Mouse (Mus musculus): ENCODE measurements around the gene Adcy5.

The Adcy5 gene

DNA sequence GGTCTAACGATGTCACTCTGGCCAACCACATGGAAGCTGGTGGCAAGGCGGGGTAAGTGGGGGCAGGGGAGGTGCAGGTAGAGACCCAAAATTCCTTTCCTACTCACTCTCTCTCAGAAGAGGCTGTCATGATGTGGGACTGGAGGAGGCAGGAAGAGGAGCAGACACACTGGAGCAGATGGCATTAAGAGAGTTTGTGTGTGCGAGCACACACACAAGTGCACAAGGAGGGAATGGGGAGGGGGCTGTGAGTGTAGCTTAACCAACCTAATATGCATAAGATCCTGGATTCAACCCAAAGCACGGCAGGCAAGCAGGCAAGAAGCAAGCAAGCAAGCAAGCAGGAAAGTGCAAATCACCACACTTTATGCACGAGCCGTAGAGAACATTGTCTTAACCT is 116.3 kb downstream of the Adcy5 start:
- DNase-seq (ENCODE audit: low spot score) = no peak

DNA sequence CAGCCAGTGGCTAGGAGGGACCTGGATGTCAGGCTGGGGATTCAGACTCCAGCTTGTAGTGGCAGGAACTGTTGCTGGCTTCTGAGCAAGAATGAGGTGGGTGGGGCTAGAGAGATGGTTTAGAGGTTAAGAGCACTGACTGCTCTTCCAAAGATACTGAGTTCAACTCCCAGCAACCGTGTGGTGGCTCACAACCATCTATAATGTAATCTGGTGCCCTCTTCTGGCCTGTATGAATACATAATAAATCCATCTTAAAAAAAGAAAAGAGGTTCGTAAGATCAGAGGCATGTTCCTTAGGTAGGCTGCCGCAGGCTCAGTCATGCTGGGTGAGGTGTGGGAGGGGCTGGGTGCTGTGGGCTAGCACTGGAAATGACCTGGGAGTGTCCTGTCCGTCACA is 116.9 kb downstream of the Adcy5 start:
- no peak for DNase-seq (ENCODE audit: low spot score)

DNA sequence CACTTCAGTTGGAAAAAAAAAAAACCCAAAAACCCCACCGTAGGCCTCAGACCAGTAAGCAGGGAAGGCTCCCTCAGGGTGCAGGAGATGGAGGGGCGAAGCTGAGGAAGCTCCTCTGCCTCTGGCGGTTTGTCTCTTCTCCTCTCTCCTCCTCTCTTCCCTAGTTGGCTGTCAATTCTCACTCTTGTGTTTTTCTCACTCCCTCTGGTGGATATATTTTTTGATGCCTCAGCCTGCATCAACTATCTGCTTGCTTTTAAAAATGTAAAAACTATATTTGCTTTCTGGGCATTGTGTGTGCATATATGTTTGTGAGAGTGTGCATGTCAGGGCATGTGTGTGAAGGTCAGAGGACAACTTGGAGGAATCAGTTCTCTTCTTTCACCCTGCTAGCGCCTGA is 117.7 kb downstream of the Adcy5 start:
- no peak for DNase-seq (ENCODE audit: low spot score)

DNA sequence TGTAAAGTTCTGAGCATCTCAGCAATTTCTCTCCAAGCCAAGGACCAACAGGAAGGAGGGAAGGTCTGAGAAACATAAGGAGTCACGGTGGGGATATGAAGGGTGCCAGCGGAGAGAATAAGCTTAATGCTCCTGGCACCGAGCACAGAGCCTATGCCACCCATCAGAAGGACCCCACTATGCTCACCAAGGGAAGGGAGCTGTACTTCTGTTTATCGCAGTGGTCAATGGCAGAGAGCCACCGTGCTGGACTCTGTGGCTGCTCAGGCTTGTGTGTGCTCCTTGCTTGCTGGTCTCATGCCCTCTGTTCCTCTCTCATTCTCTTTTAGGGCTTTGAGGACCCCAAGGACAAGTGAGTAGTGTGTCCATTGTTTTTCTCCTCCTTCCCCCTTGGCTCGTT is 123.5 kb downstream of the Adcy5 start:
- no peak for DNase-seq (ENCODE audit: low spot score)

DNA sequence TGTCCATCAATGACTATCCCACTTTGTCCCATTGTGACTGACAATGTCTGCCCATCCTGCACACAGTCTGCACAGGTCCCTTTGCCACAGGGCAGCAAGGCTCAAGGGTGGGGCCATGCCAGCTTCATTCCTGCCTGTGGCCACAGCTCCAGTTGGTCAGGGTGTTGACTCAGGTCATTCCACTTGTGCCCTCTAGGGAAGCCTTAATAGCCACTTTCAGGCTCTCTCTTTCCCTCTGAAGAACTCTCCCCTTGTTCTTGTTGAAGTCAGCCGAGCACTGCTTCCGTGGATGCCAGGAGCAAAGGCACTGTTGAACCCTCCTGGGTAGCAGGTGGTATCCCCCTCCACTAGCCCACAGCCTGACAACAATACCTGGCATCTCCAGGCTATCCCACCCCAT is 127.8 kb downstream of the Adcy5 start:
- DNase-seq (ENCODE audit: low spot score) = no peak

DNA sequence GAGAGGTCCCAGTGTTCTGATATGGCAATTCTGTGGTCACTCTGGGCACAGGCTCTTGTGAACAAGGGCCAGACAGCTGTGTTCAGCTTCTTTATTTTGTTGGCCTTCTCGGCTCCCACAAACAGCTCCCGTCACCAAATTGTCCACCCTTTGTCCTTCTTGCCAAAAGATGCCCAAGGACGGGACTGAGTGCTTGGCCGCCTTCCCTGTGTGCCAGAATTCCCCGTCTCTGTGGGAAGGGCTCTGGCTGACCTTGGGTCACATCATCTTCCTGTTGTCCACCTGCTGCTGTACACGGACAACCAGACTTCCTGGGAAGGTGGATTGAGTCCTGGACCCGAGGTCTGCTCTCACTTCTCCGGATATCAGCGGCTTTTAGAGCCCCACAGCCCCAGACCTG is 131.1 kb downstream of the Adcy5 start:
- DNase-seq (ENCODE audit: low spot score) = no peak

DNA sequence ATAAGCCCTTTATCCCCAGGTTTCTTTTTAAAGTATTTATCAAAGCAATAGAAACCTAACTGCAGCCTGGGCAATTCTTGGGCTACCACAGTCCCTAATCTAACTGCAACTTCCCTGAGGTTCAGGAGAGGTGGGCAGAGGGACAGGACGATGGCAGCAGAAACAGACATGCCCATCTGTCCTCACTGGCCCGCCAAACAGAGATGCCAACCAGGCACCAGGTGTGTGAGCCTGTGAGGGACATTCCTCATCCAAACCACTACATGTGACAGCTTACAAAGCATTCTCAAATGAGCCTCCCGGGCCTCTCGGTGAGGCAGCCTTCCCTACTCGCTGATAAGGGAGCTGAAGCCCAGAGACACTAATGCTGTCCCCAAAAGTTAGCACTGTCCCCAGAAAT is 132.6 kb downstream of the Adcy5 start:
- no peak for DNase-seq (ENCODE audit: low spot score)

DNA sequence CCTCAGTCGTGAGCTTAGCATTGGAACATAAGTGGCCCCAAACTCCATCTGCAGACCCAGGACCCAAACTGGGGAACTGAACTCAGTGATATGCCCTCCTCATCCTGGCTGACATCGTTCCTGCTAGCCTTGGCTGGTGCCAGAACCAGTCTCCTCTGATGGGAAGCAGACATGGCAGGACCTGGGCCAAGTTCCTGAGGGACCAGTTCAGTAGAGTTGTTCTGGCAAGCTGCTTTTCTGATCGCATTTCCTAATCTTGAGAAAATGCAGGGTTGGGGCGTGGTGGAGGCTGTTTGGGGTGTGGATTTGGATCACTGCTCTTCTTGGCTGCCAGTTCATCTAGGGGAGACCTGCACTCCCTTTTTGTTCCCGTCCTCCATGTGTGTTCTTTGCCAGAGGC is 143.1 kb downstream of the Adcy5 start:
- no peak for DNase-seq (ENCODE audit: low spot score)

DNA sequence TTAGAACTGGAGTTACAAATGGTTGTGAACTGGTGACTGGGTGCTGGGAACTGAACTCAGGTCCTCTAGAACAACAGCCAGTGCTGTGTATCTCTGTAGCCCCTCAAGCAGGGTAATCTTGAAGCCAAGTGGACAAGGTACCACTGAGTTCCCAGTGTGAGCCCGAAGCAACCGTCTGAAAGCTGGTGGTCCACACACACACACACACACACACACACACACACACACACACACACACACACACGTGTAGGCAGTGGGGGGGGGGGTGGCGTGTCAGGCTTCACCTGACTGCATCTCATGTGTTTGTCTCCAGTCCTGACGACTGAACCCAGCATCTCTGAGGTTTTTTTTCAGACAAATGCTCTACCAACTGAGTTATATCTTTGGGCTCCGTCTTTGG is 145.5 kb downstream of the Adcy5 start:
- no peak for DNase-seq (ENCODE audit: low spot score)

DNA sequence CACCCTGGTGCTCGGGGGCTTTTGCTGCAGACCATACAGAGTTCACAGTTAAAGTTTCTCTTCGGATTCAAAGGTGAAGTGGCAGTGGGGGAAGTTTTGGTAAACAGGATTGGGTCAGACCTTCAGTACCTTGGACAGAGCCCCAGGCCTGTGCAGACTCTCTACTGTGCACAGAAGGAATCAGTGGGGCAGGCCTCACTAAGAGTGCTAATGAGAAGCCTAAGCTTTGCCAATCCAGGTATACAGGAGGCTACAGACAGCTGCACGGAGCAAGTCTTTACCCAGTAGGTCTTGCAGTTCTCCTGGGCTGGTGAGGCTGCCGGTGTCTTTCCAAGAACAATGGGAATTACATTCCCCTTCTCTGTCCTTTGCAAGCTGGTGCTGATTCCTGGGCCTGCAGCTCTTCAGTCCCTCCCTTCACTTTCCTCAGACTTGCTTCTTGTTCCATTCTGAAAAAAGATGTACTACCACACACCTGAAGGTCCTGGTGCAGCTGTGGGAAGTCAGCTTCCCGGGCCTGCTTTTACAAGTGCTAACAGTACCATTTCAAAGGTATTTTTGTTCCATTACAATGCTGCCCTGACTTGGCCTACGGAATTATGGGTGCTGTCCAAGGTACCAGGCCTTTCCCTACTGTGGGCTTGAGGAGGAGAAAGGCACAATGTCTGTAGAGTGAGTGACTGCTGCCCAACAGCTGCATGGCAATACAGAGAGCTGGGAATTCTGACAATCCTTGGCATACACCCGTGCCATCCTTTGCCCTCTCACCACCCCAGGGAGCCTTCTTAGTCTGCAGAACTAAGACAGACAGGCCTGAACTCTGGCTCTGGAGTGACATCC is 148.0 kb downstream of the Adcy5 start:
- DNase-seq (ENCODE audit: low spot score) = no peak

DNA sequence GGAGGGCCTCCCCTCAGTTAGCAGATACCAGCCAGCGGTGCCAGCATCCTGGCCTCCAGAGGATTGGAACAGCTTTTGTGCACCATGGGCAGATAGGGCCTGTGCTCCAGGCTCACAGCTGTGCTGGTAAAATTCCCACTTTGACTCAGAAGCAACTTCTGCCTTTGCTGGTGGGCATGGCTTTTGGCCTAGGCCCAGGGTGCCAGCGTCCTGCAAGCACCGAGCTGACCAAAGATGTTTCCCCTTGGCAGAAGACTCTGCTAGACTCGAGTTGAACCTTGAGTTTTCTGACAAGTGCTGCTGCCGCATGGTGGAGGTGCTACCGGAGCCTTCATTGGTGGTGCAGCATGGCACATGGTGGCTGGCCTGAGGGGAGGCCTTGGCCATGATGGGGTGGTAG is 149.0 kb downstream of the Adcy5 start:
- DNase-seq (ENCODE audit: low spot score) = no peak

DNA sequence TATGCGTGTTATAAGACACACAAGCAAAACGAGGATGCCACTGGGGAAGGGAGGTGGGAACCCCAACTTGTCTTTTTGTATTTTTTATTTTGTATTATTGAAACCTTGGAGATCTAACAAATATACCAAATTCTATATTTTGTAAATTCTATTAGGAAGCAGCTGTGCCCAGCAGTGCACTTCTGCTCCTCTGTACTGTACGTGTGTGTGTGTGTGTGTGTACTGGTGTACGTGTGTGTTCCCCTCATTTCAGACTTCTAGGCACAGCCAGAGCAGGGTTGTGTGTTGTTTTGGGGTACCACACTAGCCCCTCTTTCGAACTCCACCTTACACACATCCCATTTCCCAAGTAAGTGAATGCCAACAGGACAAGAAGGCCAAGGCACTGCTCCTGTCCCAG is 149.7 kb downstream of the Adcy5 start:
- no peak for DNase-seq (ENCODE audit: low spot score)

DNA sequence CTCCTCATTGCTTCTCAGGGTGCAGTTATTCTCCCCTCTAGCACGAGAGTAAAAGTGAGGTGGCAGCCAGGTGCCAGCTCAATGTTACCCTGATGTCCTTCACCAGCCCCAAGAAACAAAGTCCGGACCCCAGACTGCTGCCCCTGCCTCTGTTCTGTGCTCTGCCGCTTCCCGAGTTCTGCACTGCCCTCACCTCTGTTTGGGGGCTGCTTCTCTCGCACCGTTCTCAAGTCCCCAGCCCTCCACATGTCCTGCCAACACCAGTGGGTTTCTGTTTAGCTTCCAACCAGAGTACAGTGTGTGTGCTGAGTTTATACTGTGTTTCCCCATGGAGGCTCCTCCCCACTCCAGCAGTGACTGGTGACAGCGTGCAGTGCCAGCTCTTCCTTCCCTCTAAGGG is 150.5 kb downstream of the Adcy5 start:
- no peak for DNase-seq (ENCODE audit: low spot score)

DNA sequence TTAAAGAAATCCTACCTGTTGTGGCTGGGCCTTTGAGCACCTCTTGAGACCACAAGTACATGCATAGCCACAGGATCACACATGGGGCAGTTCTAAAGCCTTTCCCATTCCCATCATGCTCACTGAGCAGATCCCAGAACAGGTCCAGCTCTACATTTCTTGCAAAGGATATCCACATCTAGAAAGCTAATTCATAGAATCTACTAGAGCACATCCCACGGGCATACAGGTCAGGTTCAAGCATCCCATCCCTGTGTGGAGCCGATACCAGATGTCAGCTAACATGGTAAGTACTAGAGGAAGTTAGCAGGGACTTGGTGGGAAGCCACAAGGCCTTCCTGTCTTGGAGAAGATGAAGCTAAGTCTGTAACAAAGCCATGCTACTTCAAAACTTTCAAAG is 152.0 kb downstream of the Adcy5 start:
- no peak for DNase-seq (ENCODE audit: low spot score)

DNA sequence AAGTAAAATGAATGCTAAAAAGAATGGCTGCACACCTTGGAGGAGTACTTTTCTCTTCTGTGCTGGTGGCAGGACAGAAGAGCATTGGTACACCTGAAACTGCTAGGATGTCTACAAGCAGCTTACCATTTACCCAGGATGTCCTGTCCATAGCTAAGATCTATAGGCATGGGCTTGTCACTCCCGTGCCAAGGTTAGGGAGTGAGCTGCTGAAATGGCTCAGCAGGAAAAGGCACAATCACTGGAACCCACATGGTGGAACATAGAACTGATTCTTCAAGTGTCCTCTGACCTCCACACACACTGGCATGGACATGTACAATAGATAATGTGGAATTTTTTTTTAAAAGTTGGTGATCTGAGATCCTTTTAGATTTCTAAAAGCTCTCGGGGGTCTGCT is 152.7 kb downstream of the Adcy5 start:
- DNase-seq (ENCODE audit: low spot score) = no peak

DNA sequence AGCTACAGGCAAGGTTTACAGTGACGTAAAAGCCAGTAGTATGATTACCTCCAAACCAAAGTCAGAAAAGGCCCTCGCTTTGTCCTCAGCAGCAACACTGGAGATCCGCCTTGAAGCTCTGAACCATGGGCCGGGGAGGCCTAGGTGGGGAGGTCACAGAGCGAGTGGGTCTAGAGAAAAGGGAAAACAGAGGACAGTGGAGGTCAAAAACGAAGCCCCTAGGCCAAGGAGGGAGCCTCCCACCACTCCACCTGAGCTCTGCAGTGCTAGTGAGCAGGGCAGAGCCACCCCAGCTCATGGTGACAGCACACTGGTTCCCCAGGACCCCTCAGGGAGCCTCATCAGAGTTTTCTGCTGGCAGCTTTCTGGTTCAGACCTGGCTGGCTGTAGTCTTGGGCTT is 153.3 kb downstream of the Adcy5 start:
- DNase-seq (ENCODE audit: low spot score) = no peak

DNA sequence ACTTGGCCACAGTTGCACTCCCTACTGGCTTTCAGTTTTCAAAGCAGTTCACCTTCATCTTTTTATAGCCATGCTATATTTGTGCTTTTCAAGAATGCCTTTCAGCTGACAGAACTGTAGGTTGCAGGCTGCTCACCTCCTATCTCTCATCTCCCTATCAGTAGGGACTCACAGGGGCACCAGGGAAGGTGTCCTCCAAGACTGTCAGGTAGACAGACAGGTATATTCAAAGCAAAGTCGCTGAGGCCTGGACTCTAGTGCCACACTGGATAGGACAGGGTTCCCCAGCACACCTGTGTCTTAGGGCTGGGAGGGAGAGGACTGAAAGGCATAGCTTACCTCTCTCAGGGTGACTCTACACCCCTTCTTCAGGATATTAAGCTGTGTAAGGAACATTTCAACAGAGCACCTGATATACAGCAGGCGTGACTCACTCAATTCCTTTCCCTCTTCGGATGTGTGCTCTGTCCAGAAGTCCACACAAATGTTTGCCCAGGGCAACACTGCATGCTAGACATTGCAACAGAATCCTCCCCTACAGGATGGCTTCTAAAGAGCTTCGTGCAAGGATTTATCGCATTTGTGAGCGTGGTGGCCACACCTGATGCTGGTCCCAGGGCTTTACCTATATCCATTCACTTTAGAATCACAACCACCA is 153.9 kb downstream of the Adcy5 start:
- no peak for DNase-seq (ENCODE audit: low spot score)

DNA sequence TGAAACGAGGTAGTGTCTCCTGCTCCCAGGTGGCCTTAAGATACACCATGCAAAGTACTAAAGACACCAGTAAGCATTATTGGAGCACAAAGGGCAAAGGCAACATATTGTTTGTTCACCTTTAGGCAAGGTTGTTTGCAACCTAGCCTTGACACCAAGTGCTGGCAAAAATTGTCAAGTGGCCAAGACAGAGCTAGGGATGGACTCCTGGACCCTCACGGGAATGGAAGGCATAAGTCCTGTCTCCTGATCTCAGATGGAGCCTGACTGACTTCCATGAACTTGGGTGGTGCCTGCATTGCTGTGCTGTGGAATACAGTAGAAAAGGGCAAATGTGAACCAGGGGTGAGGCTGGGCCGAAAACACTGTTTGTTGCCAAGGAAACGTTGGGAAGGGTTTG is 155.0 kb downstream of the Adcy5 start:
- DNase-seq (ENCODE audit: low spot score) = no peak

DNA sequence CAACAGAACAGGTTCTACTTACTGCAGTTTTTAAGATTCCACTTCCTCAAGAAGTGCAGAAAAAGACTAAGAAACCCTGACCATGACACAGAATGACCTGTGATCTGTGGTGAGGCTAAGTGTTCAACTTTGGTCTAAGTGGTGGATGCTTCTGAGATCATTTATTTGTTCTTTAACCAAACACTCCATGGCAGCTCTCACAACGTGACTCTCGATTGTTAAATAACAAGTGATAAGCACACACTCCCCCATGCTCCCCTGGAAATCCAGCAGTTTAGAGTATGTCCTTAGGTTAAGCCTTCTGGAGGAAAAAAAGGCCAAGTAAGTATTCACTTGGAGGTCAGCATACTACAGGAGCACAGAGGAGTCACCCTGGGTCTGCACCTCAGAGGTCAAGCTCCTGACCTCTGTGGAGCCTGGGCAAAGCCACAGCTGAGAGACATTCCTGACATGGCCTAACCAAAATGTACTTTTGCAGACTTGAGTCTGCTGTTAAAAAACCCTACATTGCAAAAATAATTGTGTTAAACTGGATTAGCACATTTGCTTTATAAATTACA is 156.0 kb downstream of the Adcy5 start:
- DNase-seq (ENCODE audit: low spot score) = no peak

DNA sequence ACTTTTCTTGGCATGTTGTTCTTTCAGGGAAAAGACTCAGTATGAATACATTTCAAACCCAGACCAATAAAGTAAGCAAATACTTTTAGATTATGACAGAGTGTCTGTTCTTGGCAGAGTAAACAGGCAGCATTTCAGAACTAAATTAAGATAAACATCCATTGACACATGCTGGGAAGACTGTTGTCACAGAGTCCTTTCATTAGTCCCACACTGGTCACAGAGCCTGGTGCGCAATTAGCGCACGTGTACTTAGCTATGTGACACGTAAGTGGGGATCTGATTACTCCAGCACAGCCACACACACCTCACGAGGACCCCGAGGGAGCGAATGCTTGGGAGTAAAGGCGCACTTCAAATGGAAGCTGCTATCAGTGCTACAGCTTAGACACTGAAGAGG is 156.9 kb downstream of the Adcy5 start:
- DNase-seq (ENCODE audit: low spot score) = no peak

DNA sequence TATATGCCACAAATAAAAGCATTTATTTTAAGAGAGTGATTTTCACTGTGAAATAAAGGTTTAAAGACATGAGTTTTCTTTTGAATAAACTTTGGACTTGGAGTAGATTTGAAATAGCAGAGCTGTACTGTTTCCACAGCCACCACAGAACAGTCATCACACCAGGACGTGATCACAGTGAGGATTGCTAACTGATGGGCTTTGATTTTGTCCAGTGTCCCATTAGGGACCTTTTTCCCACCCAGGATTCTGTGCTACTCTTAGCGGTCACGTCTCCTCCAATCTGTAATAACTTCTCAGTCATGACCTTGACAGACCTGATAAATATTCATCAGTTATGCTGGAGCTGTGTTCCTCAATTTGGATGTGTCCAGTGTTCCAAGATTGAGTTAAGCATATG is 160.8 kb downstream of the Adcy5 start:
- DNase-seq (ENCODE audit: low spot score) = no peak

DNA sequence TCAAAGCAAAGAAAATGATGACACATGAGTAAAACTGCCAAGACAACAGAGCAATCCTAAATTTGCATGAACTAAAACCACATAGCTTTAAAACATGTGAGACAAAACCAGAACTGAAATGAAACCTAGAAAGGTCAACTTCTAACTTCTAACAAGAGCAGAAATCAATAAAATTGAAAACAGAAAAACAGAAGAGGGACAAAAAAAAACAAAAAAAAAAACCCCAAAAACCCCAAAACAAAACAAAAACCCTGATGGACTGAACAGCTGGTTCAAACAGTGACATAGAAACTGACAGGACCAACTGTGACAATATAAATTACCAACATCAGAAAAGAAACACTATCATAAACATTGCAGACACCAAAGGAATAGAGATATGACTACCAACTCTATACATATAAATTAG is 162.2 kb downstream of the Adcy5 start:
- DNase-seq (ENCODE audit: low spot score) = no peak

DNA sequence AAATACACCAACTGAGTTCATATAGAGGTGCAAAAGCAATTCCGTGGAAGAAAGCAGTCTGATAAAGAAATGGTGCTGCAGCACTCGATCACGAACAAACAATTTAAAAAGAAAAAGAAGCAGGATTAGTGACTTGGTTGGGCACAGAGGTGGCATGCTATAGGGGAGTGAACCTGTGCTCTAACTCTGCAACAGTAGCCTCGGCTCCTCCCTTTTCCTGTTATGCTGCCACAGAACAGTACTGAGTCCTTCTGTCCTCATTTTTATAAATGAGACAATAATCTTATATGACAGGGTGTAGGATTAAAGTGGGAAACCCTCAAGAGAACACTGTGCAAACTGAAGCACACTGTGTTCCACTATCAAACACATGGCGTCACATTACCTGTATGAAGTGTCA is 162.8 kb downstream of the Adcy5 start:
- DNase-seq (ENCODE audit: low spot score) = no peak

DNA sequence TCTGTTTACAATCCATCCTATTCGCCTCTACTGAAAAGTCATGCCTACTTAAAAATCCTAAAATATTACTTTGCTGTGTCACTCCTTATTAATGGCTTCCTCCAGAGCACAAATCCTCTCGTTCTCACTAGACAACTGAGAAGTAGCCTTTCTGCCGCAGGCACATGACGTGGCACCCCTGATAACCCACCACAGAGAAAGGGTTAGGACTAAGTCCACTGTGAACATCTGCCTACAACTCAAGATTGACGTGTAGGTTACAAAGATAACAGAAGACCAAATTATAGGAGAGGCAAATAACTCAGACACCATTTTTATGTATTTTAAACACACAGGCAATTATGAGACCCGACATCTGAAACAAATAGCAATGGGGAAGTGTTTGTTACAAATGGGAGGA is 163.7 kb downstream of the Adcy5 start:
- no peak for DNase-seq (ENCODE audit: low spot score)

Measured in c-Kit-positive CD71-positive TER-119-positive erythroid progenitor cells, embryonic 14.5 days (primary cell).